Mouse (Mus musculus) liver, postnatal 0 days (tissue): Measurements from ENCODE around the gene Ppargc1a.

Experiments used
- CTCF ChIP-seq: sonication (generic); IDR thresholded peaks from 2 replicates; pipeline ENCODE4 v1.5.1; 2016; ENCODE audit warnings: antibody characterized with exemption, low read depth
- EP300 ChIP-seq: IDR thresholded peaks from 2 replicates; pipeline ENCODE4 v1.6.1; 2016; ENCODE audit warnings: antibody characterized with exemption, low read depth, mild to moderate bottlenecking

DNA sequence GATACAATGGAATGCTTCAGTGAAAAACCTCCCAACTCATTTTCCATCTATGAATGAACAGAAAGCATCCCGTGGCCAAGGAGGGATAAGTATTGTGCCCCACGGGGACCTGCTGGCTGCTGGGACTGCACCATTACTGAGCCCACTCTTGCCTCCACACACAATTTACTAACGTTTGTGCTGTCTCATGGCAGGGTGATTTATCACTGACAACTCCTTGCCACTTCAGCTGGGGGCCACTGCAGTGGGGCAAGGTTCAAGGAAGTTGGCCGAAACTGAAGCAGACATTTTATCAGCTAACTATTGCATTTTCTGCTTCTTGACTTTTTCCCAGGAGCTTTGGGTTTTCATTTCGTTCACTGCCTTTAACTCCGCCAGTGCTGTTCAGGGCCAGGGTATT, 17.5 kb upstream of the Ppargc1a start:
- TF ChIP-seq CTCF = no peak
- TF ChIP-seq EP300 = no peak
